Mouse (Mus musculus): ENCODE results near the gene Tubg2.

Gene Tubg2

GRCm38 (mm10) chr11:101164677-101165580, 9.2 kb downstream of the Tubg2 start:
- in situ Hi-C loops (cut with MboI; ENCODE audit: low sequenced_read_pairs), result no loop called here

- in situ Hi-C loops (cut with MboI; ENCODE audit: low sequenced_read_pairs), result no loop called here
Observed at GRCm38 (mm10) chr11:101166357-101166756, 10.7 kb downstream of the Tubg2 start.

DNA sequence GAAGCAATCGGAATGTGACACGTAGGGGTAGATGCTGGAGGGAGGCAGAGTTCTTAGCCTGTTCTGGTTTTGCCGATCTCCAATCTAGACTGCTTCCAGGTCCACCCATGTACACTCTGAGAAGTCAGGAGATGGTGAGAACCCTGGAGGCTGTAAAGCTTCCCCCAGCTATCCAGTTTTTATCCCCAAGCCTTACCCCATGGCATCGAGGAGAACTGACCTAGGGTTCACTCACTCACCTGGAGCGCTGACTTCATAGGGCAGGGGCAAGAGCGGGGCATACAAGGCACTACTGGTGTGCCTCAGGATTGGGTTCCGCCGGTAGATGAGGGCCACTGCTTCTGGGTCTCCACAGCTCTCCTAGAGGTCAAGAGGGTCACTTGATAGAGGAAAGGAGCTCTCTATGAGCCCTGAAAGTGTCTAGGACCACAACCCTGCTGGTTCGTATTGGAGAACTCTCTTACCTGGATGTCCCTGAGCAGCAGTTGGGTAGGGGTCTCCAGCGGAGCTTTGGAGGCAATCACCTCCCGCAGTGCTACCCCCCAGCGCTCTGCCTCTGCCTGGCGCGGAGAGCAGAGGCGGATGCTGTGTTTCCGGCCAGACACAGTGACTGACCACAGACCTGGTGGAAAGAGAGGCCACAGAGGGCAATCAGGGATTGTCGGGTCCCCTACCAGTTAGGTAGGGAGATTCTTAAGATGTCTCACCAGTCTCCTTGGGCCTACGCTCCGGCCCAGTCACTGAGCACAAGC, 11.7 kb downstream of the Tubg2 start:
- in situ Hi-C loops (cut with MboI; ENCODE audit: low sequenced_read_pairs), result no loop called here

DNA sequence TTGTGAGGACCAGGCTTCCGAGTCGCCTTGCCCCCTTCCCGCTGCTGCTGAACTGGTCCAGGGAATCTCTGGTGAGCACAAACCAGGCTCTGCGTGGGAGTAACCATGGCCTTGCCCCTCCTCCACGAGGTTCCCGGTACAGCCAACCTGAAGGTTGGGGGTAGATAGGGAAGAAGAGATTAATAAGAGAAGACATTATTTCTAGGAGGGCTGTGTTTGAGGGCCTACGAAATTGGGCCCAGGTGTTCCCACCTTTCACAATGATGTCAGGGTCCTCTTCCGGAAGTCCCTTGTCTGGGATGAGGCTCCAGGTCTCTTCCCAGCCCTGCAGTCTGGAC, 12.2 kb downstream of the Tubg2 start:
- in situ Hi-C loops (cut with MboI; ENCODE audit: low sequenced_read_pairs), result no loop called here

DNA sequence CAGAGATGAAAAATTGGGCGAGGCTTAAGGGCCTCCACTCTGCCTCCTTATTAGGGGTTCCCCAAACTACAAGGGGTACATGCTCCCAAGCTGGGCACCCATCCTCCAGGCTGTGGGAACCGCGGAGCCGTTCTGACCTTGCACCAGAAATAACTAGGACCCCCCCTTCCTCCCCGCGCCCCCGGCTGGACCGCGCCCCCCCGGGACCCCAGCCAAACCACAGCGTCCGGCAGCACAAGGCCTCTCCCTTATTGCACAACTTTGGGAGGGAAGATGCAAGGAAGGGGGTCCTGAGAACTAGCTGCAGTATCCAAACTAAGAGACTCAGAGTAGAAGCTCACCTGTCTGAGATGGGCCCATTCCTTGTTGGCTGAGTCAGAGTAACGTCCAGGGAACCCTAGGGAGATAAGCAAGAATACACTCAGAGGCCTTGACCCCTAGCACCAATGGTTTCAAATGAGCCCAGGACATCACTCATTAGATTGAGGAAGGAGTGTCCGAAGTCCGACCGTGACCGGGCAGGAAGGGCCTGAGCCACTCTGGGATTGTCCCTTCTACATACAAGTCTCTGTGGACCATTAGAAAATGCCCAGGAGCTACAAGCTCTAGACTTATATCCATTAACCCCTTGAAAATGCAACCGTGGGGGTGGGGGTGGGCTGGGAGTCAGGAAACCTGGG, 12.7 kb downstream of the Tubg2 start:
- in situ Hi-C loops (cut with MboI; ENCODE audit: low sequenced_read_pairs), result no loop called here

DNA sequence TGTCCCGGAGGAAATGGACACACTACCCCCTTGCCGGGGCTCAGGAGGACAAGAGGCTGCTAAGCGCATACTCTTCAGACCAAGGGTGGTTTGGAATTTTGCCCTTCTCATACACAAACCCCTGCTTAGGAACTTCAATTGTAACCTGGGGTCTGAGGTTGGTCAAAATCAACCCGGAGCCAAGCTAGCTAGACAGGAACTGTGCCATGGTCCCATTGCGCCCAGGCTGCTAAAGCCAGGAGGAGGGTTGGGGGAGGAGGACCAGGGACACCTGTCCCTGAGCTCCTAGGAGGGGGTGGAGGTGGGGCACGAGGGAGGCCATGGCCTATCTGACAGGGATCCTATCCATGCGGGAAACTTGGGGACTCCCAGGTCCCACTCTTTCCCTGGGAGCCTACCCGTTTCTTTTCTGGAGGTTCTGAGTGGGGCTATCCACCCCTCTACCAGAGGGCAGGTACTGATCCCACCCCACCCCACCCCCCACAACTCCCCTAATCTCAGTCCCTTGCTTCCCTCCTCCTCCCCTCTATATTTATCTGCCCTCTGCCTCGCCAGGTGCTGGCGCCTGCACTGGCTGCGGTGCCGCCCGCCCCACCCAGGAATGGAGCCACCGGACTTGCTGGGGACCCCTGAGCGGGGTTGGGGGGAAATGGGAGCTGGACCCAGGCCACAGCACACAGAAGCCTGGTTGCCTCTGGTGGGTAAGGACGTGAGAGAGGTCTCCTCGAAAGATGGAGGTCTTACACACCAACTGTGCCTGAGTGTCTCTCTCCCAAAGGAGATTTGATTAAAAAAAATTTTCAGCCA, 13.8 kb downstream of the Tubg2 start:
- in situ Hi-C loops (cut with MboI; ENCODE audit: low sequenced_read_pairs), result no loop called here

- in situ Hi-C loops (cut with MboI; ENCODE audit: low sequenced_read_pairs), result no loop called here
Observed at GRCm38 (mm10) chr11:101170354-101170810, 14.7 kb downstream of the Tubg2 start, which contains the start of gene Cntnap1. Gene Cntnap1 (plus strand): TSS chr11:101170523.

GRCm38 (mm10) chr11:101170811-101171610, 15.3 kb downstream of the Tubg2 start, which contains the start of gene Plekhh3:
Gene Plekhh3 (minus strand): TSS chr11:101171351.
- in situ Hi-C loops (cut with MboI; ENCODE audit: low sequenced_read_pairs), result no loop called here

DNA sequence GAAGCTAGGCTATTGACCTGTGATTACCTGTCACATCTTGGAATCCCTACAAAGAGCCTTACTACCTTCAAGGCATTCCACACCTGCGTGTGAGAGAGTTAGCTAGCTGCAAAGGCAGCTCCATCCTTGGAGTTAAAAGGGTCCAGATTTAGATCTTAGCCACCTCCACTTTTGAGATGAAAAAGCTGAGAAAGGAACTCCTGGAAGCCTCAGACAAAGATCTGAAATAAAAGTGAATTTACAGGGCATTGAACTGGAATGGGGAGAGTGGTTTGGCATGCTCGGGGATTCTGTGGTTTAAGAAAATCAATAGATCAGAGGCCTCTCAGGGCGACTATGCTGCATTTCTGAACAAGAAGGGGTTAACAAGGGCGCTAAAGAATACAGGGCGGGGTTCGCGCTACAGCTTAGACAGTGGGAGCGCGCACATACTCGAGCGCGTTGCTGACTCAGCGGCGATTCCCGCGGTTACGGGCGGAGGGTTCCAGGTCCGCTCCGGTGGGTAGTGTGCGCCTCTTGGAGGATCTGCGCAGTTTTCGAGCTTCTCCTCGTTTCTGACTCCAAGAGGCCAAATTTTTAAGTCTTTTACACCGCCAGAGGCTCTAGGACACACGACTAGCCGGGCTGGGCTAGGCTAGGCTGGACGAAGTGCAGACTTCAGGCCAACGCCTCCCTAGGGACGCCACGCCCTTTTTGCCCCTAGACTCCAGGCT, 16.2 kb downstream of the Tubg2 start:
- in situ Hi-C loops (cut with MboI; ENCODE audit: low sequenced_read_pairs), result no loop called here

DNA sequence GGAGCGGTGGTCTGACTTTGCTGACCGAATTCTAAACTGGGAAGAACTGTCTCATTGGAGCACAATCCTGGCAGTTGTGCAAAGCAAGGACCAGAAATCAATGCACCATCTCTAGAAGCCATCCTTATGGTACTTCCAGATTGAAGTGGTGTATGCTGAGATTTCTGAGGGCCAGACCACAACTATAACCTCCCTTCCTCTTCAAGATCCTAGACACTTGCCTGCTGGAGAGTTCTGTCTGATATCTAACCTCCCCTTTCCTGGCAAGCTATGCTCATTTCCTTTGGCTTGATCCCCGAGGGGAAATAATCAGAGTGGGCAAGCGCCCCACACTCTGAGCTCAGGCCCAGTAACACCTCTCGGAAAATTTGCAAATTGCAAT, 16.7 kb downstream of the Tubg2 start:
- in situ Hi-C loops (cut with MboI; ENCODE audit: low sequenced_read_pairs), result no loop called here

DNA sequence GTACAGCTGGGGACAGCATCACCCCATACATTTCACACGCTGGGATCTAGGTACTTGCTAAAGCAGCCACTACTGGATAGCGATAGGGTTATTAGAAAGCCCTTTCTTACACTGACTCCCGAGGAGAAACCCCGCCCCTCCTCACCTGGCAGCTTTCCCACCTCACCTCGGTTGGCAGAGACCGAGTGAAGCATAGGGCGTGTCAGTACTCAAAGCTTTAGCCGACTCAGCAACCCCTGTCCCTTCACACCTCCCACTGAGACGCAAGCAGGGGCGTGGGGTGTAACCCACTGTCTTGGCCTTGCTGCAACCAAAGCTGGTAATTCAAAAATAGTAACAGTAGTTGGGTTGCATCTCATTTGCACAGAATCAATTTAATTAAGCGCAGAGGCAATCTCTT, 17.4 kb downstream of the Tubg2 start:
- in situ Hi-C loops (cut with MboI; ENCODE audit: low sequenced_read_pairs), result no loop called here

DNA sequence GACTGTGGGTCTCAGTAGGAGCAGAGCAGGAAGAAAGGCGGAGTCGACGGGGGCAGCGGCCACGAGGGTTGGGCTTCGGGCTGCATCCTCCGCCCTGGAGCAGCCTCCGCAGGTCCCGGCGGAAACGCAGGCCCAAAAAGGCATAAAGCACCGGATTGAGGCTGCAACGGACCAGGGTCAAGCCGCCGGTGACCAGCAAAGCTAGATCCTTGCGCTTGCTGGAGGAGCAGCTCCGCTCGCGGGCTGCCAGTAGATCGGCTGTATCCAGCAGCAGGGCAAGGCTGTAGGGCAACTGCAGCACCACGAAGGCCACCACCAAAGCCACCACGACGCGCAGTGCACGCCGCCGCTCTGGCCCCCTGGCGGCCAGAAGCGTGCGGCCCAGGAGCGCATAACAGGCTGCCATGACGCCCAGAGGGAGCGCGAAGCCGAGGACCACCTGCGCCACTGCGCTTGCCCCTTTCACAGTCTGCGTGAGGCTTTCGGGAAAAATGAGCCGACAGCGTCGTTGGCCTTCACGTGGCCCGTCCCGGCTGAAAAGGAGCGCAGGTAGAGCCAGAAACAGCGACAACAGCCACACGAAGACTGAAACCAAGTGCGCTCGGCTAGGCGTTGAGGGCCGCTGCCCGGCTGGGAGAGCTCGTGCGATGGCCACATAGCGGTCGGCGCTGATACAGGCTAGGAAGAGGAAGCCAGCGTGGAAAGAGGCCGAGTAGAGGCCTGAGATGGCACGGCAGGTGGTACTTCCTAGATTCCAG, 18.1 kb downstream of the Tubg2 start:
- in situ Hi-C loops (cut with MboI; ENCODE audit: low sequenced_read_pairs), result no loop called here

- in situ Hi-C loops (cut with MboI; ENCODE audit: low sequenced_read_pairs), result no loop called here
Observed at GRCm38 (mm10) chr11:101174389-101174745, 18.7 kb downstream of the Tubg2 start.

- in situ Hi-C loops (cut with MboI; ENCODE audit: low sequenced_read_pairs), result no loop called here
Observed at GRCm38 (mm10) chr11:101174851-101175628, 19.3 kb downstream of the Tubg2 start, which contains the start of gene Ccr10. Gene Ccr10 (minus strand): TSS chr11:101175443.

- in situ Hi-C loops (cut with MboI; ENCODE audit: low sequenced_read_pairs), result no loop called here
Observed at GRCm38 (mm10) chr11:101175636-101176116, 20.0 kb downstream of the Tubg2 start.

DNA sequence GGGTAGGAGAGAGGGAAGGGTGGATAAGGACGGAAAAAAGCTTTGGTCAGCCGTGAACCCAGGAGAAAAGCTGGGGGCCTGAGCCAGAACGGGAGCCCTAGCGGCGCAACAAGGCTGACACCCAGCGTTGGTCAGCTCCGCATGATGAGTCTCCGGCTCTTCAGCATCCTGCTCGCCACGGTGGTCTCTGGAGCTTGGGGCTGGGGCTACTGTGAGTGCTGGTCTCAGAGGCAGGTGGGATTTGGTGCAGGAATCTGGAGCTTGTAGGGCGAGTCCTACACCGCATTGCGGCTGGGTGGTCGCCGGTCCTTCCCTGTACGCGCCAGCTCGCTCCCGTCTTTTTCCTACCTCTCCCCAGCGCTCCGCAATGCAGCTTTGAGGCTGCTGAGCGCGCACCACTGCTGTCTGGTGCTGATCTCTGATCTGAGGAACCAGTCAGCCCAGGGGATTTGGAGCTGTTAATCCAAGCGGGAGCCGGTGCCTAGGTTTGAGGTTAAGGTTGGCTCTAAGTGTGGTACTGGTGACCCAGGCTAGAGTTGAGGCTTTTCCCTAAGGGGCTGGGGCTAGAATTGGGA, 20.5 kb downstream of the Tubg2 start:
- in situ Hi-C loops (cut with MboI; ENCODE audit: low sequenced_read_pairs), result no loop called here
